Mouse (Mus musculus): ENCODE measurements around the gene Tmem135.

DNA sequence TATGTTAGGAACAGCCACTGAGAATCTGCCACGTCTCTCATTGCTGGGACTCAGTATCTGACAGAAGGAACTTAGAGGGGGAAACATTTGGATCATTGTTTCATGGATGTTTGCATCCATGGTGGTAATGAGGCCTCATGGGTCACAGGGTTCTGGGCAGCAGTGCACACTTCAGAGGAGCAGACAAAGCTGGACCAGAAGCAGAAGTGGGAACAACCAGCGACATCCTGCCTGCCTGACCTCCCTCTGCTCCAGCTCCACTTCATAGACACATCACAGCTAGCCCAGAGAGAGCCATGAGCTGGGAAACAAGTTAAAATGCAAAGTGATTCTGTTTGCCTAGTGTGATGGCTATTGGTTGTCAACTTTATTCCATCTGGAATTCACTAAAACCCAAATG, 46.3 kb upstream of the Tmem135 start:
- TF ChIP-seq CTCF (IDR thresholded peaks at IDR 0.05; ENCODE audit: insufficient read depth, low read depth, low read length) (no peak), POLR2A (IDR thresholded peaks at IDR 0.05; ENCODE audit: insufficient read depth, low read depth, low read length) (no peak)
